Mouse (Mus musculus) MEL (cell line): ENCODE measurements around the gene Siglec1. TPM values are rescaled to one million over a fixed set of nuclear protein-coding genes. Genes with fewer than 3 reads are reported as not detected.

Experiments
- DNase-seq: peaks from one replicate; pipeline ENCODE4 v3.0.0; 2011; ENCODE audit warnings: low read depth, low spot score
- H3K27ac ChIP-seq: 2 replicates; pipeline ENCODE4 v1.5.1; 2012; ENCODE audit warnings: low read depth, mild to moderate bottlenecking, control low read depth, low read length, moderate library complexity; ENCODE audit not compliant: control insufficient read depth
- H3K27me3 ChIP-seq, 2 experiments: fragments of 150-350 bp in 1 of 2; sonication (generic) in 1 of 2; 2 replicates each; pipeline ENCODE4 v1.6.1; 2012; ENCODE audit warnings: low read length in 2 of 2, mild to moderate bottlenecking in 2 of 2, improper control_type of control experiment in 1 of 2, moderate library complexity in 1 of 2; ENCODE audit not compliant: insufficient read depth in 2 of 2, control insufficient read depth in 1 of 2
- H3K36me3 ChIP-seq, 2 experiments: 2 replicates each; pipeline ENCODE4 v1.6.1; 2012 to 2014; ENCODE audit warnings: low read length in 2 of 2, improper control_type of control experiment in 1 of 2, inconsistent platforms in 1 of 2, mild to moderate bottlenecking in 1 of 2; ENCODE audit not compliant: insufficient read depth in 2 of 2, control insufficient read depth in 1 of 2
- H3K4me1 ChIP-seq, 2 experiments: fragments of 150-350 bp in 1 of 2; sonication (generic) in 1 of 2; 2 replicates each; pipeline ENCODE4 v1.6.1; 2012; ENCODE audit warnings: low read length in 2 of 2, improper control_type of control experiment in 1 of 2, mild to moderate bottlenecking in 1 of 2; ENCODE audit not compliant: insufficient read depth in 2 of 2, control insufficient read depth in 1 of 2
- H3K4me3 ChIP-seq, 2 experiments: fragments of 150-350 bp in 1 of 2; sonication (generic) in 1 of 2; 2 replicates each; pipeline ENCODE4 v1.5.1; 2012; ENCODE audit warnings: low read depth in 2 of 2, low read length in 2 of 2, mild to moderate bottlenecking in 2 of 2, moderate library complexity in 2 of 2, control low read depth in 1 of 2, improper control_type of control experiment in 1 of 2; ENCODE audit not compliant: control insufficient read depth in 1 of 2, insufficient read depth in 1 of 2
- H3K79me2 ChIP-seq: 2 replicates; pipeline ENCODE4 v1.6.1; 2012; ENCODE audit warnings: mild to moderate bottlenecking, low read length, moderate library complexity; ENCODE audit not compliant: control insufficient read depth, poor library complexity, insufficient read depth
- H3K9ac ChIP-seq: 2 replicates; pipeline ENCODE4 v1.6.1; 2012; ENCODE audit warnings: low read depth, mild to moderate bottlenecking, control low read depth, low read length, moderate library complexity; ENCODE audit not compliant: control insufficient read depth, poor library complexity, severe bottlenecking
- H3K9me3 ChIP-seq: fragments of 150-350 bp; sonication (generic); replicated peaks from 2 replicates; pipeline ENCODE4 v1.6.1; 2012; ENCODE audit warnings: mild to moderate bottlenecking, low read length, improper control_type of control experiment, moderate library complexity; ENCODE audit not compliant: insufficient read depth
- BHLHE40 ChIP-seq: IDR thresholded peaks from 2 replicates; pipeline ENCODE4 v1.6.1; 2012; ENCODE audit warnings: low read depth, mild to moderate bottlenecking, inconsistent platforms, low read length, improper control_type of control experiment, borderline replicate concordance
- CHD2 ChIP-seq: IDR thresholded peaks from 2 replicates; pipeline ENCODE4 v1.6.1; 2011; ENCODE audit warnings: low read length, improper control_type of control experiment
- CTCF ChIP-seq, 3 experiments: IDR thresholded peaks in 2 of 3; conservative IDR thresholded peaks in 1 of 3; 2 replicates each; pipeline ENCODE4 v1.5.1; 2011 to 2012; ENCODE audit warnings: low read length in 3 of 3, low read depth in 2 of 3, mild to moderate bottlenecking in 2 of 3, improper control_type of control experiment in 1 of 3, inconsistent platforms in 1 of 3, mixed read lengths in 1 of 3, moderate library complexity in 1 of 3; ENCODE audit not compliant: control insufficient read depth in 1 of 3, insufficient read depth in 1 of 3, poor library complexity in 1 of 3, severe bottlenecking in 1 of 3
- E2F4 ChIP-seq: IDR thresholded peaks from 2 replicates; pipeline ENCODE4 v1.6.1; 2011; ENCODE audit warnings: low read depth, low read length, improper control_type of control experiment, borderline replicate concordance
- ELF1 ChIP-seq: IDR thresholded peaks from 2 replicates; pipeline ENCODE4 v1.6.1; 2014; ENCODE audit warnings: low read depth, mild to moderate bottlenecking, inconsistent platforms, low read length, improper control_type of control experiment, moderate library complexity
- ETS1 ChIP-seq: IDR thresholded peaks from 2 replicates; pipeline ENCODE4 v1.6.1; 2012; ENCODE audit warnings: low read depth, mild to moderate bottlenecking, inconsistent platforms, low read length, improper control_type of control experiment, moderate library complexity
- GABPA ChIP-seq: IDR thresholded peaks from 2 replicates; pipeline ENCODE4 v1.6.1; 2012; ENCODE audit warnings: low read depth, mild to moderate bottlenecking, inconsistent platforms, low read length, improper control_type of control experiment, moderate library complexity
- GATA1 ChIP-seq: IDR thresholded peaks from 2 replicates; pipeline ENCODE4 v1.6.1; 2011; ENCODE audit warnings: low read depth, low read length, improper control_type of control experiment
- MAFK ChIP-seq: IDR thresholded peaks from 2 replicates; pipeline ENCODE4 v1.6.1; 2011; ENCODE audit warnings: low read depth, mild to moderate bottlenecking, low read length, improper control_type of control experiment, borderline replicate concordance
- MAX ChIP-seq: IDR thresholded peaks from 2 replicates; pipeline ENCODE4 v1.6.1; 2011; ENCODE audit warnings: low read length, improper control_type of control experiment
- MAZ ChIP-seq: IDR thresholded peaks from 2 replicates; pipeline ENCODE4 v1.6.1; 2012; ENCODE audit warnings: low read depth, mild to moderate bottlenecking, inconsistent platforms, low read length, improper control_type of control experiment
- MEF2A ChIP-seq: IDR thresholded peaks from 2 replicates; pipeline ENCODE4 v1.6.1; 2014; ENCODE audit warnings: low read depth, mild to moderate bottlenecking, inconsistent platforms, low read length, improper control_type of control experiment; ENCODE audit not compliant: poor library complexity, insufficient replicate concordance, severe bottlenecking; ENCODE audit errors: extremely low read depth
- MXI1 ChIP-seq: IDR thresholded peaks from 2 replicates; pipeline ENCODE4 v1.6.1; 2011; ENCODE audit warnings: mild to moderate bottlenecking, low read depth, low read length, improper control_type of control experiment
- NELFE ChIP-seq: IDR thresholded peaks from 2 replicates; pipeline ENCODE4 v1.6.1; 2011; ENCODE audit warnings: low read depth, low read length, improper control_type of control experiment
- POLR2A ChIP-seq, 2 experiments: IDR thresholded peaks; 2 replicates each; pipeline ENCODE4 v1.6.1; 2011 to 2012; ENCODE audit warnings: low read length in 2 of 2, mild to moderate bottlenecking in 2 of 2, control low read depth in 1 of 2, improper control_type of control experiment in 1 of 2, low read depth in 1 of 2, moderate library complexity in 1 of 2; ENCODE audit not compliant: control insufficient read depth in 1 of 2, insufficient read depth in 1 of 2, poor library complexity in 1 of 2
- POLR2AphosphoS5 ChIP-seq: IDR thresholded peaks from 2 replicates; pipeline ENCODE4 v1.6.1; 2012; ENCODE audit warnings: low read depth, borderline replicate concordance, mild to moderate bottlenecking, inconsistent platforms, low read length, moderate library complexity, mixed read lengths
- RAD21 ChIP-seq: IDR thresholded peaks from 2 replicates; pipeline ENCODE4 v1.6.1; 2011; ENCODE audit warnings: mild to moderate bottlenecking, low read depth, low read length, improper control_type of control experiment
- RCOR1 ChIP-seq: IDR thresholded peaks from 2 replicates; pipeline ENCODE4 v1.6.1; 2012; ENCODE audit warnings: low read depth, mild to moderate bottlenecking, inconsistent platforms, low read length, improper control_type of control experiment
- SMC3 ChIP-seq: IDR thresholded peaks from 2 replicates; pipeline ENCODE4 v1.6.1; 2011; ENCODE audit warnings: low read depth, low read length, improper control_type of control experiment
- UBTF ChIP-seq: IDR thresholded peaks from 2 replicates; pipeline ENCODE4 v1.6.1; 2012; ENCODE audit warnings: low read depth, mild to moderate bottlenecking, inconsistent platforms, low read length, improper control_type of control experiment, moderate library complexity, borderline replicate concordance; ENCODE audit not compliant: insufficient read depth
- USF1 ChIP-seq: IDR thresholded peaks from 2 replicates; pipeline ENCODE4 v1.6.1; 2014; ENCODE audit warnings: low read depth, mild to moderate bottlenecking, inconsistent platforms, low read length, improper control_type of control experiment, moderate library complexity
- ZC3H11A ChIP-seq: IDR thresholded peaks from 2 replicates; pipeline ENCODE4 v1.6.1; 2012; ENCODE audit warnings: low read depth, mild to moderate bottlenecking, inconsistent platforms, low read length, improper control_type of control experiment
- ZKSCAN1 ChIP-seq: IDR thresholded peaks from 2 replicates; pipeline ENCODE4 v1.6.1; 2012; ENCODE audit warnings: low read depth, mild to moderate bottlenecking, inconsistent platforms, low read length, improper control_type of control experiment, moderate library complexity
- polyA plus RNA-seq, 2 experiments: library from polyadenylated mRNA; stranded (reverse) in 1 of 2; unstranded in 1 of 2; fragments of >175 nt in 1 of 2; fragments of >200 nt in 1 of 2; gene quantifications; 2 replicates each; pipeline versions ENCODE4 v1.2.1 to v1.2.4; 2012; ENCODE audit warnings: low replicate concordance in 2 of 2, low read depth in 1 of 2; ENCODE audit not compliant: insufficient read length in 2 of 2, insufficient read depth in 1 of 2, missing spikeins in 1 of 2
- total RNA-seq: library from RNA; depleted of rRNA; stranded (reverse); fragments of 300-350 nt; gene quantifications from 2 replicates; pipeline ENCODE4 v1.2.3, GENCODE M21; 2012

The Siglec1 gene
- total and polyA plus RNA-seq, 3 experiments: 0.04 to 0.07 TPM; not detected in 1

DNA sequence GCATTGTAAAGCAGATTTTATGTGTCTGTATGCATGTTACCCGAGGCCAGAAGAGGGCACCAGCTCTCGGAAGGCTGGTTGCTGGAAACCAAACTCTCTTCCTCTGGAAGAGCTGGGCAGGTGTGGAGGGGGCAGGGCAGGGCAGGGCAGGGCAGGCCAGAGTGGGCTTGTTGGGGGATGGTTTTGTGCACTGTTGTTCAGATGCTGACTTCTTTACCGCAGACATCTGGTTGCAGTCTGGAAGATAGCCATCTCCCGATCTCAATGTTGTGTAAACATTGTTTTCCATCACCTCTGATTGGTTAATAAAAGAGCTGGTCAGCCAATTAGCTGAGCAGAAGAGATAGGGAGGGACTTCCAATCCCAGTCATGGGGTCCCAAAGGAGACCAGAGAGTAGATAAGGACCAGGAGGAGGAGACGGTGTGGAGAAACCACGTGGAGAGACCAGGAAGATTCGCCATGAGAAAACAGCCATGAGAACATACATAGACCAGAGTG lies 42.2 kb downstream of the Siglec1 start:
- H3K36me3 ChIP-seq: peaks cover 0 to 13% of the 10 kb centered on the region in 2 experiments; a peak in 2 of 4 replicates
- peak overlapping the region; percentile 16 to 21; a peak in 2 of 4 replicates for H3K4me3 ChIP-seq
- TF ChIP-seq RCOR1 (no peak), GABPA (no peak), BHLHE40 (no peak), GATA1 (0 out of 2 replicates have a peak, but pooled peaks have one; percentile 19), MEF2A (no peak), USF1 (peak; percentile 49; the same call in 1 of the 2 replicates), SMC3 (peak; percentile 46), ELF1 (no peak), POLR2A (IDR thresholded peaks at IDR 0.05; ENCODE audit: control insufficient read depth in 1 of 2, insufficient read depth in 1 of 2, low read depth in 1 of 2, low read length in 2 of 2, poor library complexity in 1 of 2) (no peak), RAD21 (peak; percentile 19), NELFE (no peak), MAZ (no peak), UBTF (no peak), MAFK (no peak), MXI1 (peak; percentile 34), CHD2 (no peak), ZC3H11A (no peak), CTCF (IDR thresholded peaks at IDR 0.05 in 2 of 3, conservative IDR thresholded peaks at IDR 0.05 in 1 of 3; ENCODE audit: control insufficient read depth in 1 of 3, insufficient read depth in 1 of 3, low read depth in 2 of 3, low read length in 3 of 3, poor library complexity in 1 of 3, severe bottlenecking in 1 of 3) (peak; percentile 15 to 53 (median 48); a peak in 5 of 6 replicates), E2F4 (no peak), POLR2AphosphoS5 (no peak), ZKSCAN1 (no peak), ETS1 (no peak), MAX (no peak; the same call in 1 of the 2 replicates)
- H3K4me1 ChIP-seq: peaks cover 11 to 13% of the 10 kb centered on the region in 2 experiments
- no peak overlapping the region for H3K9ac ChIP-seq
- no peaks in the 10 kb centered on the region for H3K79me2 ChIP-seq
- H3K27ac ChIP-seq: no peak overlapping the region
- H3K9me3 ChIP-seq: no peaks in the 10 kb centered on the region
- DNase-seq: peak; percentile 35
- no peaks in the 10 kb centered on the region for H3K27me3 ChIP-seq
